In genomic region chr15:100619200-100619599, GRCm38 (mm10) we compare ENCODE assay signal across 20 mouse cellular contexts. TPM values are rescaled to one million over a fixed set of nuclear protein-coding genes. Genes with fewer than 3 reads are reported as not detected.
DNase-seq lines count a peak whose midpoint lies in the region; ATAC-seq and TF ChIP-seq lines count a peak whose summit lies in the region.
"Had no signal": no experiment of that assay in that cellular context is flagged by ENCODE, and none has a peak within 500 bp of the region (broad histone marks: within the 10 kb centered on the region; RNA-seq: fewer than 3 reads in every experiment).

No protein-coding gene starts in this region.

- in situ Hi-C loops in ES-E14 (cut with MboI; ENCODE audit: low sequenced_read_pairs in 2 of 2, unreplicated experiment in 2 of 2), result no loop called here

- WGBS in heart, embryonic 12.5 days, result 86% methylated on average over 7 of the region's 7 CpGs

- peak; percentile 29 for DNase-seq in adrenal gland, adult 2 months
- DNase-seq in adrenal gland, adult 8-10 months, result no peak
- no peak for DNase-seq in ES-E14 (ENCODE audit: low read depth, low spot score)
- no peak for DNase-seq in left cerebral cortex, postnatal 25 days (ENCODE audit: low spot score in 2 of 2)
- DNase-seq: adrenal gland, postnatal 10 days; B cell, adult 2 months; cerebellum, adult 11-12 months; cerebellum, adult 2 months; cerebellum, adult 9-10 months; cerebellum, postnatal 10 days; cerebellum, postnatal 25 days had no signal

- H3K4me1 ChIP-seq in ES-E14 (ENCODE audit: control insufficient read depth in 2 of 2, insufficient read depth in 2 of 2, low read length in 2 of 2, poor library complexity in 1 of 2), result peaks cover 4 to 14% of the 10 kb centered on the region in 2 experiments
- H3K4me1 ChIP-seq in heart, embryonic 12.5 days (replicated peaks), result peaks cover 17% of the 10 kb centered on the region

- no peak overlapping the region for H3K4me3 ChIP-seq in ES-E14 (ENCODE audit: insufficient read depth in 1 of 2, low read depth in 1 of 2, low read length in 2 of 2, poor library complexity in 1 of 2, severe bottlenecking in 1 of 2)
- no peak overlapping the region for H3K4me3 ChIP-seq in heart, embryonic 12.5 days
- H3K4me3 ChIP-seq: embryonic facial prominence, embryonic 10.5 days; embryonic facial prominence, embryonic 12.5 days had no signal

- H3K9me3 ChIP-seq in ES-E14 (ENCODE audit: control insufficient read depth, insufficient read depth, low read depth, low read length), result no peaks in the 10 kb centered on the region
- H3K9me3 ChIP-seq in heart, embryonic 12.5 days (replicated peaks), result no peaks in the 10 kb centered on the region
- H3K9me3 ChIP-seq: embryonic facial prominence, embryonic 10.5 days; embryonic facial prominence, embryonic 12.5 days had no signal

- H3K4me2 ChIP-seq in heart, embryonic 12.5 days, result no peak overlapping the region
- H3K4me2 ChIP-seq: embryonic facial prominence, embryonic 12.5 days had no signal

- H3K27me3 ChIP-seq in heart, embryonic 12.5 days (replicated peaks), result no peaks in the 10 kb centered on the region
- H3K27me3 ChIP-seq: CH12.LX; embryonic facial prominence, embryonic 12.5 days; Patski had no signal

- intact Hi-C loops in left cerebral cortex, postnatal 25 days (cut with DNase I), result no loop called here

- H3K36me3 ChIP-seq in ES-E14 (ENCODE audit: control insufficient read depth, insufficient read depth, low read length, poor library complexity, severe bottlenecking), result peaks cover 38% of the 10 kb centered on the region
- peaks cover 47% of the 10 kb centered on the region for H3K36me3 ChIP-seq in heart, embryonic 12.5 days

- H3K27ac ChIP-seq in ES-E14 (ENCODE audit: insufficient read depth, low read depth, low read length, poor library complexity, severe bottlenecking), result no peak overlapping the region
- H3K27ac ChIP-seq in heart, embryonic 12.5 days (ENCODE audit: poor library complexity, severe bottlenecking), result no peak overlapping the region
- H3K27ac ChIP-seq: embryonic facial prominence, embryonic 10.5 days; embryonic facial prominence, embryonic 12.5 days had no signal

- ATAC-seq in heart, embryonic 12.5 days (ENCODE audit: insufficient number of reproducible peaks, low FRiP score), result no peak
- ATAC-seq: activated CD4-positive, CD25-positive, alpha-beta regulatory T cell, adult 4 months; CD4-positive, CD25-positive, alpha-beta regulatory T cell, adult 4 months; forebrain, embryonic 14.5 days; forebrain, embryonic 16.5 days; Patski had no signal

- H3K9ac ChIP-seq in ES-E14 (ENCODE audit: insufficient read depth, low read depth, low read length, poor library complexity, severe bottlenecking), result no peak overlapping the region
- no peak overlapping the region for H3K9ac ChIP-seq in heart, embryonic 12.5 days
- H3K9ac ChIP-seq: embryonic facial prominence, embryonic 12.5 days had no signal

TF ChIP-seq in ES-E14, 5 proteins besides CTCF, POLR2A, EP300 and RAD21:
- no peak for TF ChIP-seq ZC3H11A (IDR thresholded peaks at IDR 0.05; ENCODE audit: borderline replicate concordance, low read depth, low read length)
- peak; percentile 37; the same call in 1 of the 2 replicates for TF ChIP-seq ZNF384 (IDR thresholded peaks at IDR 0.05; ENCODE audit: low read depth, low read length)
- no peak for TF ChIP-seq MAFK (IDR thresholded peaks at IDR 0.05; ENCODE audit: insufficient read depth, low read depth, low read length)

RNA-seq across cellular contexts. Expression of gene Dazap2, which starts 4.1 kb away (rescaled TPM):
- 100 to 1,000 TPM; 211 to 277 TPM for total RNA-seq in adrenal gland, adult 2 months (2021)
- 887 and 1,091 TPM in 2 replicates for polyA plus RNA-seq in adrenal gland, adult 2 months (2012; rRNA removed)
- total RNA-seq in adrenal gland, adult 8-10 months (2022), result 100 to 1,000 TPM; 235 to 259 (median 252) TPM
- total RNA-seq in ES-E14 (2012; rRNA removed), result 13.5 and 27.6 TPM in 2 replicates
- total RNA-seq in left cerebral cortex, postnatal 25 days (2021), result 100 to 1,000 TPM; 109 to 112 TPM
- 193 and 200 TPM in 2 replicates for polyA plus RNA-seq in heart, embryonic 12.5 days (2016; fragmentation: Nextera tagmentation; extraction: Ambion mirVana)

RNA-seq across cellular contexts. Expression of gene Smagp, which starts 17.5 kb away (rescaled TPM):
- 10 to 100 TPM; 41.7 to 44.2 TPM for total RNA-seq in adrenal gland, adult 2 months (2021)
- 35.1 and 40.6 TPM in 2 replicates for polyA plus RNA-seq in adrenal gland, adult 2 months (2012; rRNA removed)
- 10 to 100 TPM; 42.7 to 64.0 (median 55.6) TPM for total RNA-seq in adrenal gland, adult 8-10 months (2022)
- 20.0 and 27.3 TPM in 2 replicates for total RNA-seq in ES-E14 (2012; rRNA removed)
- 1 to 10 TPM; 1.6 to 2.2 TPM for total RNA-seq in left cerebral cortex, postnatal 25 days (2021)
- 15.0 and 18.0 TPM in 2 replicates for polyA plus RNA-seq in heart, embryonic 12.5 days (2016; fragmentation: Nextera tagmentation; extraction: Ambion mirVana)
- polyA plus RNA-seq: activated CD4-positive, CD25-positive, alpha-beta regulatory T cell, adult 4 months; CD4-positive, CD25-positive, alpha-beta regulatory T cell, adult 4 months had no signal

RNA-seq across cellular contexts. Expression of gene Pou6f1, which starts 19.4 kb away (rescaled TPM):
- 10 to 100 TPM; 14.4 to 18.3 TPM for total RNA-seq in adrenal gland, adult 2 months (2021)
- polyA plus RNA-seq in adrenal gland, adult 2 months (2012; rRNA removed), result 25.1 and 32.5 TPM in 2 replicates
- 10 to 100 TPM; 17.1 to 33.5 (median 23.8) TPM for total RNA-seq in adrenal gland, adult 8-10 months (2022)
- total RNA-seq in ES-E14 (2012; rRNA removed), result 2.9 and 4.1 TPM in 2 replicates
- total RNA-seq in left cerebral cortex, postnatal 25 days (2021), result 100 to 1,000 TPM; 132 to 133 TPM
- 4.7 and 5.4 TPM in 2 replicates for polyA plus RNA-seq in heart, embryonic 12.5 days (2016; fragmentation: Nextera tagmentation; extraction: Ambion mirVana)

RNA-seq across cellular contexts. Expression of gene Bin2, which starts 50.2 kb away (rescaled TPM):
- 1 to 10 TPM; 3.1 to 4.2 TPM for total RNA-seq in adrenal gland, adult 2 months (2021)
- 2.8 and 3.7 TPM in 2 replicates for polyA plus RNA-seq in adrenal gland, adult 2 months (2012; rRNA removed)
- 1 to 10 TPM; 2.5 to 7.0 (median 3.8) TPM for total RNA-seq in adrenal gland, adult 8-10 months (2022)
- total RNA-seq in ES-E14 (2012; rRNA removed), result 7.9 and 12.5 TPM in 2 replicates
- total RNA-seq in left cerebral cortex, postnatal 25 days (2021), result 1 to 10 TPM; 5.5 to 6.7 TPM
- 3.7 and 6.3 TPM in 2 replicates for polyA plus RNA-seq in heart, embryonic 12.5 days (2016; fragmentation: Nextera tagmentation; extraction: Ambion mirVana)
- polyA plus RNA-seq: Patski had no signal
